Mouse (Mus musculus) left cerebral cortex, adult 18-20 months (tissue): Measurements from ENCODE around the gene Dscam. TPM values are rescaled to one million over a fixed set of nuclear protein-coding genes. Genes with fewer than 3 reads are reported as not detected.

Experiments
- DNase-seq, 2 experiments: peaks; one replicate each; pipeline ENCODE4 v3.0.0; 2021 to 2022; ENCODE audit warnings: low spot score in 2 of 2, mixed read lengths in 1 of 2
- total RNA-seq, 2 experiments: library from RNA; stranded (reverse); gene quantifications; 2 replicates each; pipeline ENCODE4 v1.2.3; 2021

The Dscam gene
- total RNA-seq, 2 experiments from 2014 or later: 35.7 to 37.9 TPM

DNA sequence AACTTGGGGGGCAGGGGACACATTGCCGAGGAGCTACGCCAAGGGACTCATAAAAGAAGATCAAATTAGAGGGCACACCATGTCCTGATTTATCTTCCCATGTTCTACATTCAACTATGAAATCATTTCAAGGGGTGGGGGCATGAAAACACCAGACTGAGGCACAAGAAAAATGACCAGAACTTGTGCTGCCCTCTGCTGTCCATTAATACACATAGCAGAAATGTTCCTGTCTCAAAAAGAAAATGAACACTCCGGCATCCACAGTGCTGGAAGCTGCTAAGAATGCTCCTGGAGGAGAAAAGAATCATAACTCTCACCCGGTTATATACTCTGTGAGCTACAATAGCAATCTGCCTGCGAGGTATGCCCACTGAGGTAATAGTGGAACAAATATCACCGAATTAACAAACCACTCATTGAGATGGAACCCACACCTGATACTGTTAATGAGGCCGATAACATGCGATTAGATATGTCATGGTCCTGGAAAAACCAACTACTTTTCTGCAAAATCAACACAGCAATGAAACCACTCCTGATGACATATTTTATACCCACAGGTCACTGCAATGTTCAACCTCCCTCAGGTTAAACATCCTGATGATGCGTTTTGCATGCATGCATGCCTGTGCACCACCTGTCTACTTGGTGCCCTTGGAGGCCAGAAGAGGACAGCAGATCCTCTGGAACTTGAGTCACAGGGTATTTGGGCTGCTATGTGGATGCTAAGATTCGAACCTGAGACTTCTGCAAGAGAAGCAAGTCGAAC lies 498.8 kb downstream of the Dscam start:
- peak in 1 of 2 experiments; percentile 28 for DNase-seq

DNA sequence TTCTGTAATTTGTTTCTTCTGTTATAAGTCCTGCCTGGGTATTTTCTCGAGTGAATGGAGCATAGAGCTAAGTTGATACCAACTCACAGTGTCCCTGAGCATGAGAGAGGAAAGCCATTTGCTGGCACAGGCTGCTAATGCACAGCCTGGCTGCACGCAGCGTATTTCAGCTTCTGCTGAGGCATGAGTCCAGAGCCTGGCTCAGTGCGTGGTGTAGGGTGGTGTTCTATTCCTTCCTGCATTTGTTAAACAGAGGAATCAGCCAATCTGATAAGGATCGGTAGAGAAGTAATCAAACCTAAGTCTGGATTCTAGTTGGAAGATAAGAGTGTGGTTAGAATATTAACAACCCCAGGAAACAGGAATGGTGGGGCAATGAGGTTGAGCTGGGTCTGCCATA lies 500.8 kb downstream of the Dscam start:
- DNase-seq: no peak

GRCm38 (mm10) chr16:96668478-96668877 lies 502.1 kb downstream of the Dscam start:
- DNase-seq: no peak

DNA sequence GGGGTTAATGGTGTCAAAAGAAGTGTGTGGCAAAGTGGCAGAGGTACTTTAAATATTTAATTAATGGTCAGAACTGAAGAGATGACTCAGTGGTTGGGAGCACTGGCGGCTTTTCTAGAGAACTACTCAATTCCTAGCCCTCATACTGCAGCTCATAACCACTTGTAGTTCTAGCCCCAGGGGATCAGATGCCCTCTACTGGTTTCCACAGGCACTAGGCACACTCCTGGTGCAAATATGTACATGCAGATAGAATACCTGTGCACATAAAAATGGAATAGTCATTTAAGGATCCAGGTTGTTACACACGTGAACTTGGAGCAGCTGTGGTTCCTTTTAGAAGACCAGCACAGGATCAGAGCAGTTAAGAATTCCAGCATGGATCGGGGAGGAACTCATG lies 509.5 kb downstream of the Dscam start:
- DNase-seq: no peak

- no peak for DNase-seq
Measured at GRCm38 (mm10) chr16:96659275-96659674, 511.3 kb downstream of the Dscam start.

DNA sequence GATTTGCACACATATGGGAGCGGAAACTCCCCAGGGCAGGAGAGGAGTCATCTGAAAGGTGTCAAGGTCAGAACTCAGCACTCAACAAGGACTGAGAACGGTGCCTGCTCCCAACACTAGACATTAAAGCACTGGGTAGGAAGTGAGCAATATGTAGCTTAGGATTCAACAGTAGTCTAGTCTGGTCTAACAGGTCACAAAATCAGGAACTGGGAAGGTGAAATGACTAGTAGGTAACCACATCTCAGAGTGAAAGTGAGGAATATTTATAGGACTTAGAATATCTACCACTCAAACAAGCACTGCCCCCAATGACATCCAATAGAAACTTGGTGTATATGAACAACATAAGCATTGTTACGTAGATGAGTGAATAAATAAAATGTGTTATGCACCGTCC lies 515.0 kb downstream of the Dscam start:
- DNase-seq: no peak

DNA sequence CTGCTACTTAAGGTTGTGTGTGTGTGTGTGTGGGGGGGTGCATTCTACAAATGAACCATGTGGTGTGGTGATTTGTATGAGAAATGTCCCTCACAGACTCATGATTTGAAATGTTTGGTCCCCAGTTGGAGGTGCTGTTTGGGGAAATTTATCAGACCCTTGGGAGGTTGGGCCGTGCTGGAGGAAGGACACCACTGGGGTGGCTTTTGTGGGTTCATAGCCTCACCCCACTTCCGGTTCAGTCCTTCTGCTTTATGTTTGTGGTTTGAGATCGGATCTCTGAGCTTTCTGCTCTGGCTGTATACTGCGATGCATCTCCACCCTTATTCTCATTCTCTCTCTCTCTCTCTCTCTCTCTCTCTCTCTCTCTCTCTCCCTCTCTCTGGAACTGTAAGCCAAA lies 516.5 kb downstream of the Dscam start:
- no peak for DNase-seq

DNA sequence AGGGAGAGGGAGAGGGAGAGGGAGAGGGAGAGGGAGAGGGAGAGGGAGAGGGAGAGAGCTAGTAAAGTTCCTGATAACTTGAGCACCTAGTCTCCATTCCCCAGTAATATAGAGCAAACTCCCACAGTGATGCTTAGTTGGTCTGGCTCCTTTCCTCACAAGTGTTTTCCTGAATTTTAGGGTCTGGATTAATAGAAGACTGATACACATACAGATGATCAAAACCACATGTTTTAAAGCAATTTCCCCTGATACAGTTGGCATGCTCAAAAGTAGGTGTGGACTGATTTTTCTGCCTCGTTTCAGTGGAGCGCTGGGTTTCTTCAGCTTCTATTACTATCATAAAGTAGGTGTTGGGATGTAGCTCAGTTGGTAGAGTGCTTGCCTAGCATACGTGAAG lies 519.1 kb downstream of the Dscam start:
- DNase-seq: no peak

GRCm38 (mm10) chr16:96640101-96640500 lies 530.5 kb downstream of the Dscam start:
- DNase-seq: no peak

DNA sequence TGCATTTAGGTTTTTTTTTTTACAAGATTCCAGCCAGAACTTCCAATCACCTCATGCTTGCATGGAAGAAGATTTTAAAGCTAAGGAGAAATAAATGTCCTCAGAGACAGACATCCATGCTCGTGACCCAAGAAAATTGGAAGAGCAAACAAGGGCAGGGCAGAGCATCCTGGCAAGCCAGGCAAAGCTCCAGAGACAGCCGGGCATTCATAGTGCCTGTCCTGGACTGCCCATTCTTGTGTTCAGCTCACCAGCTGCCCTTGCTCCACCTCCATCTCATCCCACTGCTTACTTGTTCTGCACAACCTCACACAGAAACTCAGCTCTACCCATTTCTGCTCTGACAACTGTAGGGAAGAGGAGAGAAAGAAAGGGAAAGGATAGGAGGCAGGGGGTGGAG lies 534.6 kb downstream of the Dscam start:
- no peak for DNase-seq

DNA sequence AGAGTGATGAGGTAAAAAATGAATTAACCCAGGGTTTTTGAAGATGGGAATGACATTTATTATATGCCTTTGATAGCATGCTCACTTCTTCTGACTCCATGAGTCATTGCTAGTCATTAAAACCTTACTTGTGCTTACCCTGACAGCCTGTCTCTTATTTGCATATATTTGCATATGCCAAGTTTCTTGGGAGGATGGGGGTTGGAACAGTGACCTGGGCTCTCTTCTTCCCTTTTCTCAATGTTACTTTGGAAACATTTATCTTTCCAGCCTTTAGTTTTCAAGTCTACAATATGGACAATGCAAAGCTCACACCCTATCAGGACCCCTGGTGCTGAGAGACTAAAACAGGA lies 535.8 kb downstream of the Dscam start:
- no peak for DNase-seq

DNA sequence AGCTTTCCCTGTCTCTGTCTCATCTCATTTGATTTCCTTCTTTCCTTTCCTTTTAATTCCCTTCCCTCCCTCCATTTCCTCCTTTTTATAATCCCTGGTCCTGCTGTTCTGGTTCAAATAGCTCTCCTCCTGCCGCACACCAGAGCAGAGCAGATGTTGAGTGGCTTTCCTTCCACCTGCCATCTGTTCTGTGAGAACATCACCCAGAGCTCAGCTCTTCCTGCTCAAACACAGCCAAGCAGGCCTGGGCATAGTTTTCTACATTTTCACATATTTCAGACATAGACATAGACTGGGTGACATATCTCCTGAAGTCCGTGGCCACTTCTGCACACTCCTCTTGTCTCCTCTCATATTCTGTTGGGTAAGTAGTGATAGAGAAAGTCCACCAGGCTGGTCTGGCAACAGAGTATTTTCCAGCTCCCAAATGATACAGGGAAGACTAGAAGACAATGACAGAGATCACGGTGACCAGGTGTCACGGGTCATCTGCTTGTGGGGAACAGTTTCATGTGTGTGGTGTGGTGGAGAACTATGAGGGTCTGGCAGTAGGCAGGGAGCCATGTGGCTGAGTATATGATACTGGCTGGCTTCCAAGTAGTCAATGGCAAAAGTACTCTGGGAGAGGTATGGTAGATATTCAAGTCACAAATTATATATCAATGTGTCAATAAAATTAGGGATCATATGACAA lies 536.3 kb downstream of the Dscam start:
- peak; percentile 48 to 64 for DNase-seq

DNA sequence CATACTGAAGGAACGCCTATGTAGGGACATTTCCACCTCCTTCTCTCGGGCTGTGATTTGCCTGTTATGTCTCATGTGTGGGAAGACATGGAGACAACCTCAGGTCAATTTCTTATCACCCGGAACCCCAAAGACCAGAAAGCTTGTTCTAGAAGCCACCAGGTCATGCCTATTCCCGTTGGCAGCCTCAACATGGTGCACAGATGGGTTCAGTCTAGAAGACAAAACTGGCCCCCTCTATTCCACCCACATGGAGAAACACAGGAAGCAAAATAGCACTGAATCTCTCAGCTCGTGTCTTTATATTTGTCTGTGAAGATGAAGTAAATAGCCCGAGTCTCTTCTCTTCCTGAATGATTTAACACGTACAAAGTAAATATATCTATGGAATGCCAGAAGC lies 540.3 kb downstream of the Dscam start:
- DNase-seq: peak; percentile 12 to 28

- DNase-seq: no peak
Measured at GRCm38 (mm10) chr16:96629623-96630022, 540.9 kb downstream of the Dscam start.

- DNase-seq: no peak
Measured at GRCm38 (mm10) chr16:96625468-96625867, 545.1 kb downstream of the Dscam start.

- DNase-seq: no peak
Measured at GRCm38 (mm10) chr16:96624570-96625411, 545.8 kb downstream of the Dscam start.

GRCm38 (mm10) chr16:96620861-96621260 lies 549.7 kb downstream of the Dscam start:
- no peak for DNase-seq

DNA sequence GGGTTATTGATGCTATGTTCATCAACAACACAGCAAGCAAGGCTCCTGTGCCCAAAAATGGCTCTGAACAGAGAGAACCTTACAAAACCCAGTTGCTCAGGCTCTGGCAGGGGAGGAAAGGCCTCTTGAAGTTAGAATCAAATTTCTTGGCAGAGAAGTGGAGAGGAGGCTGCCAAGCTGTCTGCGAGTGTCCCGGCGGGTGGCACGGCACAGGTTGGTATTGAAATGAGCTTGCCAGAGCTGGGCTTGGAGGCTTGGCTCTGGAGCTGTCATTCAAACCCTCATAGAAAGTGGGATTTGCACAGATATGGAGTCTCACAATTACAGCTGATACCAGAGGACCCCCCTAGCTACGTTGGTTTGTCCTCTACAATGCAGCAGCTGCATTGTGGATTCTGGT lies 550.1 kb downstream of the Dscam start:
- peak; percentile 50 to 57 for DNase-seq

DNA sequence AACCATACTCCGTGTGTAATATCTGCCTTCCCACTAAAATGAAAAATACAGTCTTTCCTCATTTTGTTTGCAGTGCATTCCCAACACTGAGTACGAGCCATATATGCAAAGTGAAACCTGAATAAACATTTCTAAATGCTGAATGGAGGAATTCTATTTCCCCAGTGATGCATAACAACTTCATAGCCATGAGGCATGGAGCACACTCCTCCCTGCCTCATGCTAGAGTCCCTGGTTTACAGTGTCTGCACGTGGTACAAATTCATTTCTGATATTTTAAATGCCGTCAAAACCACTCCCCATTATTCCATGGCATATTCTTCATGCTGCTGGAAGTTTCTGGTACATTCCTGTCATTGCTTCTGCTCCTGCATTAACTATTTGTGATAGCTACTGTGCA lies 552.8 kb downstream of the Dscam start:
- DNase-seq: no peak

DNA sequence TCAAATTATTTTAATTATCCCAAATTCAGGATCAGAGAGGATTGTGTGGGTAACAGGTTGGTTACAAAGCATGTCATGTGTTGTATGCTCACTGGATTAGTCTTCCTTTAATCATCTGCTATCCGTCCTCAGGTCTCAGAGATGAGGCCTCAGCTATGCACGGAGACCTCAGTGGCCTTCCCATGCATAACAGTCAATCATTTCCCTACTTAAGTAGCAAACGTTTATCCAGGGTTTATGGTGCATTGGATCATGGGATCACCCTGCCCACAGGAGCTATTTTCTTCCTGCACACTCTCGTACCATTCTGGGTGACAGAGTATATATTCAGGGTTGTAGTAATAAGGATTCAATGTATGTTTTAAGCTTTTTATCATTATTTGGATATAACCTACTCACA lies 557.3 kb downstream of the Dscam start:
- no peak for DNase-seq

GRCm38 (mm10) chr16:96610806-96611205 lies 559.7 kb downstream of the Dscam start:
- DNase-seq: peak; percentile 57 to 69

GRCm38 (mm10) chr16:96602206-96602605 lies 568.3 kb downstream of the Dscam start:
- DNase-seq: no peak
